Comparison of ENCODE assay signal across 26 mouse cellular contexts in the genomic region with DNA sequence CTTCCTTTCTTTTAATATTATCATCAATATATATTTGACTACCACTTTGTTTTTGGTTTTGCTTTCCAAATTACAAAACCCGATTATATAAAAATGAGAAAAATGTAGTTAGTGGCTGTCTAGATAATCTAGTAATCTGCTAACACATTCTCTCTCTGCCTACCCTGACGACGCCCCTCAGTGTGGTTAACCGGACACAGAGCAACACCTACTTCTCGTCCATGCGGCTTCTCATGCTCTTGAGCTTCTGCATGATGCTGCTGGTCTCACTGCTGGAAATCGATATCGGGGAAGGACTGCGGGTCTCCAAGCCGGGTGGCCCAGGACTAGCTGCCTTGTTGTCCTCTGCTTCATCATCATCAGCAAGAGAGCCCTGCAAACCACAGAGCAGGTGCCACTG.
"Had no signal": no experiment of that assay in that cellular context is flagged by ENCODE, and none has a peak within 500 bp of the region (broad histone marks: within the 10 kb centered on the region; RNA-seq: fewer than 3 reads in every experiment).

No protein-coding gene starts in this region.

- H3K9me3 ChIP-seq: heart, embryonic 10.5 days; heart, embryonic 12.5 days; hindbrain, embryonic 13.5 days; hindbrain, embryonic 15.5 days; kidney, embryonic 15.5 days; limb, embryonic 13.5 days; limb, embryonic 15.5 days had no signal

- H3K4me1 ChIP-seq: heart, embryonic 10.5 days; heart, embryonic 12.5 days; hindbrain, embryonic 10.5 days; hindbrain, embryonic 13.5 days; hindbrain, embryonic 15.5 days; kidney, embryonic 15.5 days; limb, embryonic 13.5 days; limb, embryonic 15.5 days had no signal

- H3K27ac ChIP-seq: gastrocnemius, adult 2 months; heart, embryonic 10.5 days; hindbrain, embryonic 10.5 days; hindbrain, embryonic 13.5 days; hindbrain, embryonic 15.5 days; hindbrain, postnatal 0 days; kidney, embryonic 15.5 days; kidney, postnatal 0 days; limb, embryonic 13.5 days; limb, embryonic 15.5 days; liver, embryonic 14.5 days had no signal

- H3K27me3 ChIP-seq: heart, embryonic 12.5 days; hindbrain, embryonic 13.5 days; hindbrain, embryonic 15.5 days; kidney, embryonic 15.5 days; limb, embryonic 13.5 days; limb, embryonic 15.5 days had no signal

- ATAC-seq: hindbrain, postnatal 0 days; intestine, embryonic 16.5 days had no signal

- H3K4me3 ChIP-seq: gastrocnemius, adult 2 months; heart, embryonic 10.5 days; heart, embryonic 12.5 days; hindbrain, embryonic 10.5 days; hindbrain, embryonic 13.5 days; hindbrain, embryonic 15.5 days; kidney, embryonic 15.5 days; limb, embryonic 13.5 days; limb, embryonic 15.5 days had no signal

- H3K9ac ChIP-seq: heart, embryonic 12.5 days; hindbrain, embryonic 13.5 days; hindbrain, embryonic 15.5 days; kidney, embryonic 15.5 days; limb, embryonic 13.5 days; limb, embryonic 15.5 days; liver, embryonic 14.5 days had no signal

- DNase-seq: gastrocnemius, adult 2 months; gastrocnemius, postnatal 10 days; gastrocnemius, postnatal 25 days; heart, adult 18-20 months; heart, postnatal 10 days; heart, postnatal 36 days; kidney, adult 11 months; kidney, adult 2 months; kidney, adult 9 months; kidney, postnatal 14 days; kidney, postnatal 36 days; layer of hippocampus, adult 9-11 months; layer of hippocampus, postnatal 36 days; left cerebral cortex, postnatal 4 days had no signal
